Mouse (Mus musculus) brown adipose tissue, adult 24 weeks (tissue): ENCODE results near the gene Gm17334. TPM values are rescaled to one million over a fixed set of nuclear protein-coding genes. Genes with fewer than 3 reads are reported as not detected.
"Not testable (repeated sequence)": the region's sequence is repeated elsewhere in the genome, so short reads cannot be mapped to it uniquely, and the experiment has no call there.

Experiments
- H3K27ac ChIP-seq: fragments of 200-500 bp; replicated peaks from 2 replicates; pipeline ENCODE4 v1.5.1; 2012; ENCODE audit warnings: low read depth, mild to moderate bottlenecking, low read length
- H3K4me1 ChIP-seq: fragments of 200-500 bp; 2 replicates; pipeline ENCODE4 v1.6.1; 2012; ENCODE audit warnings: low read length, mixed read lengths; ENCODE audit not compliant: control insufficient read depth, insufficient read depth, insufficient read length
- H3K4me3 ChIP-seq: fragments of 200-500 bp; 2 replicates; pipeline ENCODE4 v1.5.1; 2012; ENCODE audit warnings: low read depth, mild to moderate bottlenecking, low read length, moderate library complexity; ENCODE audit not compliant: insufficient read depth
- polyA plus RNA-seq: library from polyadenylated mRNA; stranded (reverse); fragments of >200 nt; gene quantifications from 2 replicates; pipeline ENCODE4 v1.2.4, GENCODE M21; 2012; ENCODE audit not compliant: missing spikeins, insufficient read depth, insufficient read length

Gene Gm17334
- polyA plus RNA-seq, 1 experiment: not detected

DNA sequence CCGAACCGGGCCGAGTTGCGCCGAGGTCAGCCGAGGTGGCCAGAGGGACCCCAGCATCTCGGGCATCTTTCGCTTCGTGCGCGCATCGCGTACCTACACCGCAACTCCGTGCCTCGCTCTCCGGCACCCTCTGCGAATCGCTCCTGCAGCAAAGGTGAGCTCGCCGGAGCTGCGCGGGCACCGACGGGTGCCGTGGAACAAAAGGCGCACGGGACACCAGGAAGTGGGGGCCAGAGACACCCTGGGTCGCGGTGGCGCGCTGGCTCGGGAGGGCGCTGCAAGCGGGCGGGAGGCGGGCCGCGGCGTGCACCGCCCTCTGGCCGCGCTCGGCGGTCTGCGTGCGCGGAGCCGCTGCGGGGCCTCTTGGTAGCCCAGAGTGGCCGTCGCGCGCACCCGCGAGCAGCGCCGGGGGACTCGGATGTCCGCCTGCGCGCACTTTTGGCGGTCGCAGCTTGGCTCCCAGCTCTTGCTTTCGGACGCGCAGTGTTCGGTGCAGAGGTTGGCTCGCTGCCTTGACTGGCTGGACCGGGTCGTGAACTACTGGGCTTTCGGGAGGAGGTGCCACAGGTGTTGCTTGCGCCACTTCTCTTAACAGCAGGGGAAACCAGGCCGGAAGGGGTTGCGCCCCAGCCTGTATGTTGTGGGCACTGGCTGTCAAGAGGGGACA lies 2.7 kb downstream of the Gm17334 start:
- H3K4me3 ChIP-seq: peak overlapping the region; percentile 85
- H3K27ac ChIP-seq: peak overlapping the region; percentile 89
- peaks cover 21% of the 10 kb centered on the region for H3K4me1 ChIP-seq

DNA sequence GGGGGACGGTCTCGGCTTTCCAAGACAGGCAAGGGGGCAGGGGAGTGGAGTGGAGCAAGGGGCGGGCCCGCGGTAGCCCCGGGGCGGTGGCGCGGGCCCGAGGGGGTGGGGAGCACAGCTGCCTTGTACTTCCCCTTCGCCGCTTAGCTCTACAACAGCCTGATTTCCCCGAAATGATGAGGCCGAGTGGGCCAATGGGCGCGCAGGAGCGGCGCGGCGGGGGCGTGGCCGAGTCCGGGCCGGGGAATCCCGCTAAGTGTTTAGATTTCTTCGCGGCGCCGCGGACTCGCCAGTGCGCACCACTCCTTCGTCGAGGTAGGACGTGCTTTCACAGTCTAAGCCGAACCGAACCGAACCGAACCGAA lies 3.2 kb downstream of the Gm17334 start, which contains the start of gene Irf1:
Gene Irf1, plus strand, starts transcription at position 255 of the 365 bp plus-strand sequence.
- H3K27ac ChIP-seq: peak within 1 kb of the TSS; percentile 89
- peak within 1 kb of the TSS; percentile 85 for H3K4me3 ChIP-seq
- H3K4me1 ChIP-seq: peaks cover 17% of the 10 kb centered on the region

DNA sequence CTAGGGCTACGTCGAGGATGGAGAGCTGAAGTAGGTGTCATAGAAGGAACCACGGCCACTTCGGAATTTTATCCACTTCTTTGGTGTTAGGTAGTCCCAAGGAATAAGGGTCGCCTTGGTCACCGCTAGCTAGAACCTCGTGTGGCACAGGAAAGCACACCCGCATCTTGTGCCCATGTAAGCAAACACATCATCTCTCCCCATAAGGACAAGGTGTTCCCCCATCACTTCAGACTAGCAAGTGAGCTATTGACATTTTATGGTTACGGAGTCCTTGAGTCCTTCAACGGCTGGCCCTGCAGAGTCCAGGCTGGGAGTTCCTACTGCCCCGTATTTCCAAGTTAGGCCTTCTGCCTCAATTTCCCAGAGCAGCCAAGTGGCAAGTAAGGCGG lies 3.8 kb downstream of the Gm17334 start:
- H3K4me1 ChIP-seq: peaks cover 18% of the 10 kb centered on the region
- peak overlapping the region; percentile 76 for H3K27ac ChIP-seq
- peak overlapping the region; percentile 44 for H3K4me3 ChIP-seq

DNA sequence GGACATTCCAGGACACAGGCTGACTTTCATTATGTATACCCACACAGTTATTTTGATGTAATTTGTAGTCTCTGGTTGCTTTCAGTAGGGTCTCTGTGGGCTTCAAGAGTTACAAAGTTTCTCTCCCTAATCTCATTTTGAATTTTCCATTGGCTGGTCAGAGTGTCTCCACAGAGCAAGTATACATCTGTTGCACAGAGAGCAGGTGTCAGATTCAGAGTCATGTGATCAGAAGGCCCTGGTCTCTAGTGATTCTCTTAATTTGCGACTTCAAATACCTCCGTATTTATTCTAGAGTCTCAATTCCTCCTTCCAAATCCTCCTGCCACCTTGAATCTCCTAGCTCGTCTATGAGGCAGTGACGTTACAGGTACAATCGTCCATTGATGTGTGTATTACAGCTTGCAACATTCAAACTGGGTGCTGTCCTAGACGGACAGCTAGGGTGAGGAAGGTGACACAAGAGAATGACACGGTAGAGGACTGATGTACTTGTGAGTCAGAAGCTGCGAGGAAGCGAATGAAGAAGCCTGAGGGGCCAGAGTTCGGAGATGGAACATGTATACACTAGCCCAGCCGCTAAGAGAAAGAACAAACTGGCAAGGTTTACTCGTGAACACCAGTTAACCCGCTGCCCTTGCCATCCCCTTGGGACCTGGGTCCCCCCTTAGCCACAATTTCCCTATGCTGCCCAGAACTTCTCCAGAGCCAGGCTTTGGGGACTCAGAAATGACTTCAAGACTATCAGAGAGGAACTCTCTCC lies 4.4 kb downstream of the Gm17334 start:
- H3K27ac ChIP-seq: no peak overlapping the region

DNA sequence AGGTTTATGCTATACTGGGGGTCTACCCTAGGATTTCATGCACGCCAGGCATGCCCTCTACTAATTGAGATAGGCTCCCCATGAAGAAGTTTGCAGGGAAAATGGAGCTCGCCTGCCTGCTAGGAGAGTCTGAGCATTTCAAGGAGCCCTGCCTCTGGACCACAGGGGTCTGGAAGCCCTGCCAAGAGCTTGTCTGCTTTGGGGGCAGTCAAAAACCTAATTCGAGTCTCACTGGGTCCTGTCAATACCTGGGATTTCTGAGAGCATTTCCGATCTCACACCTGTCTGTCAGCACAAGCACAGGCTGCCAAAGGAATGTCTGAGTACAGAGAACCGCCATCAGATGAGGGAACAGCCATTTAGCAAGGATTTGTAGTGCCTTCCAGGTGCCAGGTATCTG lies 8.4 kb downstream of the Gm17334 start:
- no peak overlapping the region for H3K4me3 ChIP-seq
- H3K27ac ChIP-seq: peak overlapping the region; percentile 99
- peaks cover 23% of the 10 kb centered on the region for H3K4me1 ChIP-seq

More for the DNA sequence above, 4.4 kb downstream of the Gm17334 start:
- Histone ChIP-seq H3K4me3 (no peak overlapping the region), H3K4me1 (peaks cover 12% of the 10 kb centered on the region)

DNA sequence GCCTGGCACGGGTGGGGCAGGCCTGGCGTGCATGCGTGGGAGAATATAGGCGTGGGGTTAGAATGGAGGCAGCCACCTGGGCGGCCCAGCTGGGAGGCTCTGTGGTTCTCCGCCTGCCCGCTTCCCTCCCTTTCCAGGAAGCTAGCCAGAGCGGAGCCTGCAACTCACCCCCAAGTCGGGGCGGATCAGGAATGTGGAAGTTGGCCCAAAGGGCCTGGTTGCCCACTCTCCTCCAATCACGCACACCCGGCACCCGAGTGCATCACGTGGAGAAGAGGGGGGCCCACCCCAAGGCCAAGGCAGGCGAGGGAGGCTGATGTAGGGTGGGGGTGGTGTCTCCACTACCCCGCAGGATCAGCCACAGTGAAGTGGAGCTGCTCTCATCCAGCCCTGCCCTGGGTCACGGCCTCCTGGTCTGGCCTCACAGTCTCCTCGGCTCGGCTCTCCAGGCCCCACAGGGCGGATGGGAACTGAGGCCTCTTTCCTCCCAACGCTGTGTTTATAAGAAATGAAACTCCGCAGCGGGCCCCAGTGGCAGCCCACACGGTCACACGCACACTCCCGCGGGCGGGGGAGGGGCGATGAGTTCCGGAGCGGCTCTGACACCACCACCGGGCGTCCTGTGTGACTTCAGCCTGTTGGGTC lies 9.4 kb downstream of the Gm17334 start:
- Histone ChIP-seq H3K4me1 (peaks cover 27% of the 10 kb centered on the region), H3K27ac (peak overlapping the region; percentile 99), H3K4me3 (peak overlapping the region; percentile 61)

DNA sequence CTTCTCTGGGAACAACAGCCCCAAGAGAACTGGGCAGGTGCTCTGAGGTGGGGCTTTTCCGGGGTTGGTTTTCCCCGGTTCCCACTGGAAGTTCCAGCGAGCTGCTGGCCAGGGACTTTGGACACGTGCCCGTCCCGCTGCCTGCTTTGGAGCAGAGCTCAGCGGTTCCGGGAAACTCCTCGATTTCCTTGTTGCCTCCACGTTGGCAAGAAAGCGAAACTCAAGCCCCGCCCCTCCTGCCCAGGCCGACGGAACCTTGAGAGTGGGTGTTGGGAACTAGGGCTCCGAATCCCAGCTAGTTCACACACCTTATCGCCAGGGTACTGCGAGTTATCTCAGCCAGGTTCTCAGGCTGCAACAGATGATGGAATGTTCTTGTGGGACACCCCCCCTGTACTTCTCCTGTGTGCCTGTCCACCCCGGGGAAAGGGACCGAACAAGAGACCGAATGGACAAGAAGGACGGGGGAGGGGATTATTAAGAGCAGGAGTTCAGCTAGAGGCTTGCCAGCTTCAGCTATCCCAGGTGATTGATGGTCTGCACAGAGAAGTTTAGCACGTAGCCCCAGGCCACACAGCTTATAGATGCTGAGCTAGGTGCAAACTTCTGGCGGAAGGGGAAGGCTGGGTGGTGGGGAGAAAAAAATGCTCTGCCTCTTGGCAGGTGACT lies 10.0 kb downstream of the Gm17334 start:
- peaks cover 33% of the 10 kb centered on the region for H3K4me1 ChIP-seq
- peak overlapping the region; percentile 61 for H3K4me3 ChIP-seq
- peak overlapping the region; percentile 99 for H3K27ac ChIP-seq

DNA sequence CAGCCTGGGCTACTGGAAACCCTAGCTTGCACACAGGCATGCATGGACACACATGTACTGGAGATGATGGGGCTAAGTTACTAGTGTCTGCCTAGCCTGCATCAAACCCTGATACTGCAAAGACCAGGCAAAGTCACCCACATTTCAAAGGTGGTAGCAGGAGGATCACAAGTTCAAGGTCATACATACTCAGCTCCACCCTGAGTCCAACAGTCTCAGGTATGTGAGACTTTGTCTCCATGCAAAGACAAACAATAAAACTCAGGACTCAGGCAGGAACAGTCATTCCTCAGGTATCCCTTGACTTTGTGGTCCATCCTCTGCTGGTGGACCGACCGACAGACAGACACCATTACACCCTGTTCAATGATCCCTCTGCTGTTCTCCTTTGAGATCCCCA lies 10.6 kb downstream of the Gm17334 start:
- 0 out of 2 replicates have a peak overlapping the region, but pooled peaks have one; percentile 4 for H3K4me3 ChIP-seq

DNA sequence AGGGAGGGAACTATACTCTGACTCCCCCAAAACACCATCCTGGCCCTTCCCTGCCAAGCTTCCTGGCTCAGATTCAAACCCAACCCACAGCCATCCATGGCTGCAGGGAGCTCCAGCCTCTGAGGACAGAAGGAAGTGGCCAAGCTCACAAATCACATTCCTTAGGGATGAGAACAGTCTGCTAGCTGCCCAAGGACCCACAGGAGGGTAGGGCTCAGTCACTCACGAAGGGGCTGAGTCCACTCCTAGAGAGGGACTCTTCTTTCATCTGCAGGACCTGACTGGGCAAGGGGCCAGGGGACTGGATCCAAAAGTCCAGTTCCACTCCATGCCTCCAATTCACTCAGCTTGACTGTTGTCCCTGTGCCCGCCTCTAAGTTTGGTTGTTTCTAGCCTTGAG lies 11.2 kb downstream of the Gm17334 start:
- peaks cover 33% of the 10 kb centered on the region for H3K4me1 ChIP-seq
- H3K4me3 ChIP-seq: no peak overlapping the region
- H3K27ac ChIP-seq: peak overlapping the region; percentile 99

More for the DNA sequence above, 10.6 kb downstream of the Gm17334 start:
- Histone ChIP-seq H3K4me1 (peaks cover 33% of the 10 kb centered on the region), H3K27ac (peak overlapping the region; percentile 99)

DNA sequence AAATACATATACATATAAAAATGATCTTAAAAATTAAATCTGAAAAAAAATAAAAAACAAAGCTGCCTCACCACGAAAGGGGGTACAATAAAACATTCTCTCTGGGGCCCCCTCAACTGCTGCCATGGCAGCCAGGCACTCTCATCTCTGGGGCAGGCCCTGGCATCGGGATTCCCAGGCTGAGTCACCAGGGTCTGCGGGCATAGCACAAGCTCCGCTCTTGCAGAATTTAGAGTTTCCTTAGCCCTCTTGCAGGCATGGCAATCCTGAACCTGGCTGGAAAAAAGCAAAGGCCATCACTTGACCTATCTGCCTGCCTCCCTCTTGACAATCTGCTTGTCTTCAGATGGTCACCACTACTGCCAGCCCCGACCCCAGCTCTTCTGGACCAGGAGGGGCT lies 11.7 kb downstream of the Gm17334 start:
- Histone ChIP-seq H3K4me3 (no peak overlapping the region), H3K4me1 (peaks cover 33% of the 10 kb centered on the region), H3K27ac (peak overlapping the region; percentile 99)

DNA sequence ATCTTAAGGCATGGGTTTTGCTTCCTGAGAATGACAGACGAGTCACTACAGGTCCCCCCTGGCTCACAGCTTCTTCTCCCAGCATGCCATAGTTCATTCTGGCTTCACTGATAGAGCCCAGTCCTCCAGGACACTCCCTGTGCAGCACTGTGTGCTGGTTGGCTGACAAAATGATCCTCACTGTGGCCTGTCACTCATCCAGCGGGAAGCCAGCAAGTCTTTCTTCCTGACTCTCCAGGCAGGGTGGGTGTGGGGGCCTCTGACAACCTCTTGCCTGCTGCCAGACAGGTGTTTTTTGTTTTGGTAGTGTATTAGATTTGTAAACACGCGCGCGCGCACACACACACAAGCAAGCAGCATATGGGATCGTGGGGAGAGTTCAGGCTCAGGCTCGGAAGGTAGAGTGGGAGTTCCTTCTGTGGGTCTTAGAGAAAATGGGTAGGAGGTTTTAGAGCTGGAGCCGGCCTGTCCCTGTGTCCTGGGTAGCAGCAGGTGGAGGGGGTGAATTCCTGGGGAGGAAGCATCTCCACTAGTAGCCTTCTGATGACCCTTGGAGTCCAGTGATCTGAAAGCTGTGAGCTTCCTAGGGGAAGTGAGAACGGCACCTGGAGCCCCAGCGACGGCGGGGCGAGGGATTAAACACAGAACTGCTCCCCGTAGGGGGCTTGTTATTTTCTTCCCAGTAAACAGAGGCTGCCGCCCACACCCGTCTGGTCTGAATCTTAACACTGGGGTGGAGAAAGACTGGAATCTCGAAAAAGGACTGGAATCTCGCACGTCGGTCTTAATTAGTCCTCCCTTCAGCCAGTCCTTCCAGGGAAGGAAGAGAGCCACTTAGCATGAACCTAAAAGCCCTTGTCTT lies 13.2 kb downstream of the Gm17334 start:
- peak overlapping the region; percentile 39 for H3K27ac ChIP-seq
- H3K4me1 ChIP-seq: peaks cover 33% of the 10 kb centered on the region
- H3K4me3 ChIP-seq: no peak overlapping the region

DNA sequence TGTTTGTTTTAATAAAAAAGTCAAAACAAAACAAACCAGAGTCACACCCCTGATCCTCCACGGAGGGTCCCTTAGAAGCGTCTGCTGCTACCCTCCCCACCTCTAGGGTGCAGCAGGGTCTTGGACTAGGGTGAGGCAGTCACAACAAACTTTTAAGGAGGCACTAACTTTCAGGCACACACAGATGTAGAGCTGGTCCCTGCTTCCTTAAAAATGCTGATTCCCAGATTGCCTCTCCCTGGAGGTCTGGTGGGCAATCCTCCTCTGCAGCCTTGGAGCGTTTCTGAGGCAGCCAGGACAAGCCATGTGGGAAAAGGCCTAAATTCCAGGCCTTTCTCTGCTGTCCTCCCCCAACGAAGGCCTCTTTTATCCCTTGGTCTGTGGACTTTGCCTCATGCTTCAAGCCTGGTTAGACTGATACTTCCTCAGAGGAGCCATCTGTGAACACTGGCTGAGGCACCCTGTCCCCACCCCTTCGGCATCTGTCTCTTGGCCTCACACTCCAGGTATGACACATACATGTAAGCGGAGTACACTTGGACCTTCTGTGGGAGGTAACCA lies 14.1 kb downstream of the Gm17334 start:
- Histone ChIP-seq H3K4me3 (no peak overlapping the region), H3K4me1 (peaks cover 28% of the 10 kb centered on the region), H3K27ac (peak overlapping the region; percentile 39)

DNA sequence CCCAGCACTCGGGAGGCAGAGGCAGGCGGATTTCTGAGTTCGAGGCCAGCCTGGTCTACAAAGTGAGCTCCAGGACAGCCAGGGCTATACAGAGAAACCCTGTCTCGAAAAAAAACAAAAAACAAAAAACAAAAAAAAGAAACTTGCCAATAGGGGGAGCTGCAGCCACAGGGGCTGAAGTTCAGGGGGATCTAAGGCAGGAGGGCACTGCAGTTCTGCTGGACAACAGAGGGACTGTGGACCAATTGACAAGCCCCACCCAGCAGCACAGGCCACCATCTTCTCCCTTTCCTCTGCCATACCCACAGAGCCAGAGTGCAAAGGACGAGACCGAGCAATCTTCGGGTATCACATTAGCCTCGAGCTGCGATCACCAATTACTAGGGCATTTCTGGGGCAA lies 15.0 kb downstream of the Gm17334 start:
- not testable (repeated sequence) for H3K27ac ChIP-seq, H3K4me3 ChIP-seq
- peaks cover 28% of the 10 kb centered on the region for H3K4me1 ChIP-seq

DNA sequence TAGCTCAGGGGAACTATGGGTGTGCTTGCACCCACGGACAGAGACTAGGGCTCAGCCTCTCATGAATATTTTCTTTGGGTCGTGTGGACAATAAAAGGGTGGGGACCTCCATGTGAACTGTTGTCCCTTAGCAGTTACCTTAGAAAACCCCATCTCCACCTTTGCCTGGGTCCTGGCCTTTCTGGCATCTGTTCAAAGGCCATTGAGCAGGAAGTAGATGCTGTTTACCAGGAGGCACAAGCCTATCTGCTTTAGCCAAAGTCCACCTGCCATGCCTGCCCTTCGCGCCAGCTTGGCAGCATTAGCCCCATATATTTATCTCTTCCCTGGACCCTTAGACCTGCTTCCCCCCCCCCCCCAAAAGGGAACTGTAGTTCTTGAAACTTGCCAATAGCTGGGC lies 15.4 kb downstream of the Gm17334 start:
- H3K27ac ChIP-seq: no peak overlapping the region
- peaks cover 27% of the 10 kb centered on the region for H3K4me1 ChIP-seq
- no peak overlapping the region for H3K4me3 ChIP-seq
